Mouse (Mus musculus): ENCODE measurements around the gene Abcf3.

The Abcf3 gene

DNA sequence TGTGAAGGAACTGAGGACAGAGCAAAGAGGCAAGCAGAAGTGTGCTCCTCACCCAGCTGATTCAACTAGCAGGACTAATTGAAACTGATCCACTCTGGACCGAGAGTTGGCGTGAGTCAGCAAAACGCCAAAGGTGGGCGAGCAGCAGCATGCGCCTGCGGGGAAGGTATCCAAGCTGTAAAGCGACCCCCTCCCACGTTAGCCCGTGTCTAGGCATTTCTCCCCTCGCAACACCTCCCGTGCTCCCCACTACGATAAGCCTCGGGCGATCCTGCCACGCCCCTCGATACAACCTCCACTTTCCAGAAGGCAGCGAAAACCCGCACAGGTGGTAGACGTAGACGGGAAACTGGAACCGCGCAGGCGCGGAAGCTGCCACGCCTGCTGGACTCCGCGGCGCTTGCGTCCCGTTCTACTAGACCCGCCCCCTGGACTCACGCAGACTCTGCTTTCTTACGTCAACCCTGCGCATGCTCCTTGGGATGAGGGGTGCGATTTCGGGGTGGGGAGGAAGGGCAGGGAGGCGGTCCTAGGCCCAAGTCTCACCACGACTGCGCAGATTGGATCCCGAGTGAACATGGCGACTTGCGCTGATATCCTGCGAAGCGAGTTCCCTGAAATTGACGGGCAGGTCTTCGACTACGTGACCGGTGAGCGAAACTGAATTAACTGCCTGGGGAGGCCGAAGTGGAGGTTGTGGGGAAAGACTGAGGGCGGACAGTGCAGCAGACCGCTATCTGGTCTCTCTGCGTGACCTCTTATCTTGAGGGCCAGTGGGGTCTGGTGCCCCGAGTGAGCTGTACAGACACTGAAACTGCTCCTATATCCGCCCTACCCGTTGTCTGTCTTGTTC is at the start of gene Abcf3:
Gene Abcf3 (plus strand): TSS at position 482 of the 853 bp plus-strand sequence.
- DNase-seq (ENCODE audit: low read depth, low spot score): peak; percentile 100

DNA sequence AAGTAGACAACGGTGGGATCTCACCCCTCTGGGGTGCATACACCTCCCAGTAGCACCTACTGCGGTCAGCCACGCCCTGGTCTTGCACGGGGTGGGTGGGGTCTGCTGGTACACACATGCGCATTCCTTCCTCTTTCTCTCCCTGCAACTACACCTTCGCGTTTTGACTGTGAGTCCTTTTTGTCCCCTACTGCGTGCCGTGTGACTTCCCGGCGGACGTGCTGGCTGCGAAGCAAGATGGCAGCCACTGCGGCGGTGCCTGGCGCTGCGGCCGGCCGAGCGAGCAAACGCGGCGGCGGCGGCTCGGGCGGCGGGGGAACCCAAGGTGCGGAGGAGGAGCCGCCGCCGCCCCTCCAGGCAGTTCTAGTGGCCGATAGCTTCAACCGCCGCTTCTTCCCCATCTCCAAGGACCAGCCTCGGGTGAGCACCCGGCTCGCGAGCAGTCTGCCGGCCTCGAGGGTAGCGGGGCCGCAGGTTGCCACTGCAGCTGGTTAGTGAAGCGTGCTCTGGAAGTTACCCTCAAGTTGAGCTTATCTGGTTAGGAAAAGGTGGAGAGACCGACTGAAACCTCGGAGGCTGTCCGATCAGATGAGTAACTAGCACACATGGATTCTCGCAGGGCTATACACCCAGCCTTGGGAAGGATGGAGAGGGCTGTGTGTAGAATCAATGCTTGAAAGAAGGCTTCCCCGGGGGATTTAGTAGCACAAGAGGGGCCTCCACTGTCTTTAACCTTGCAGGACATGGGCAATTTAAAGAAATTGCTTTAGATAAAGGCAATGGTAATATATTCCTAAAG is 49.5 kb upstream of the Abcf3 start, which contains the start of gene Eif2b5:
Gene Eif2b5 (plus strand): TSS at position 141 of the 799 bp plus-strand sequence.
- peak; percentile 99 for DNase-seq (ENCODE audit: low read depth, low spot score)

DNA sequence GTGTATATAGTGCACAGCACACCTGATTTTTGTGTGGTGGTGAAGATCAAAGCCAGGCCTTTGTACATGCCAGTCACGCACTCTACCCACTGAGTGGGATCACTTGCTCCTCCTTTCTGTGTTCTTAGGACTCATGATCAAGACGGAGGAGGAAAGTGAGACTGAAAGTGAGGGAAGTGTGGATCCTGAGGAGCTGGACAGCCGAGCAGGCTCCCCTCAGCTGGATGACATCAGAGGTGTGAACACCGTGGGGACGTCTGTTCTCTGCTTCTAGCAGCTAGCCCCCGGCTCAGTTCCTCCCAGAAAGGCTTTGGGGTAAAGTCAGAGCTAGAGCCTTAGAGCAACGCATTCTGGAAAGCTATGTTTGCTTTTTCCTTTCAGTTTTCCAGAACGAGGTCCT is 42.4 kb upstream of the Abcf3 start:
- no peak for DNase-seq (ENCODE audit: low read depth, low spot score)

DNA sequence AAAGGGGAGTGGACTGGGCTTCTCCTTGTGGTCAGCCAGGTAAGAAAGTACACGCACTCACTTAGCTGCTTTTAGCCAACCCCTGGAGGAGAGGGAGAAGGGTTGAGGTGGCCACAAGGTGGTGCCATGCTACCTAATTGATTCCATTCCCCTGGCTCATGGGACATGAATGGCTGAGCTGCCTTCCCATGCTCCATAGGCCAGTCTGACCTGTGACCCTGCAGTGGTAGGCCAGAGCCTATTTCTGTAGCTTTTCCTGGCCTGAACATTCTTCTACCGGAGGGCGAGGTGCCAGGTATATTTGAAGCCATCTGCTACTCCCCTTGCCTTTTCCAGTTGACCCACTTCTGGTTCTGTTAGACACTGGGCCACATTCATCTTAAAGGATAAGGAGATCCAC is 39.0 kb upstream of the Abcf3 start:
- peak; percentile 74 for DNase-seq (ENCODE audit: low read depth, low spot score)

DNA sequence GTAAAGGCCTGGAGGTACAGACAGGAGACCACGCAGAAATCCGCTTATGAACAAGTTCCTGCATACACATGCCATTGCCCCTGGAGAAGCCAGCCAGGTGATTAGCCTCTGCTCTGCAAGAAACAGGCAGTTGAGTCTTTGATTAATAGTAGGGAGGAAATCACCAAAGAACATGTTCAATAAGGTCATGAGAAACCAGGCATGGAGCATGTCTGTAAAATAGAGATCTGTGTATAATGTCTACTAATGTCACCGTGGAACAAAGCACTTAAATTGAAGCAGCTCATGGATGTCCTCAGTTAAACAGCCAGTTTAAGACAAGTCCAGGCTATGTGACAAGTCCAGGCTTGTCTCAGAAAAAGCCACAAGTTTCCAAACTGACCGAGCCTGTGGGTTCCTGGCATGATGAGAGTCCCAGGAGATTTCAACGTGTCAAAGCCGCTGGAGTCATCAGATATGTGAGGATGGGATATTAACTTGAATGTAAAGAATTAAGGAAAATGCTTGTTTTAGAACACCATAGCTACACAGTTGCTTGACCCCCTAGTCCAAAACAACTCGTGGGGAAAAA is 37.0 kb upstream of the Abcf3 start:
- DNase-seq (ENCODE audit: low read depth, low spot score): peak; percentile 28

DNA sequence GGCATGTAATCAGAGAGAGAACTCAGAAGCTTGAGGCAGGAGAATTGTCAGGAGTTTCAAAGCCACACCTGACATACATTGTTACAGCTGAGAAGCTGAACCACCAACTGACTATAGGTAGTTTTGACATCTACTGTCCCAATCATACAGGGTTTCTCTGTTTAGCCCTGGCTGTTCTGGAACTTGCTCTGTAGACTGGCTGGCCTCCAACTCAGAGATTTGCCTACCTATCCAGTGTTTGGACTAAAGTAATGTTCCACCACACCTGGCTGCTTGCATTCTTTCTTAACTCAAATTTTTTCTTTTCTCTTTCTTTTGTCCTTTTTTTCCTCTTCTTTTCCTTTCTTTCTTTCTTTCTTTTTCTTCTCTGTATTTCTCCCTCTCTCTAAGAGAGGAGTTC is 32.3 kb upstream of the Abcf3 start:
- DNase-seq (ENCODE audit: low read depth, low spot score): no peak

DNA sequence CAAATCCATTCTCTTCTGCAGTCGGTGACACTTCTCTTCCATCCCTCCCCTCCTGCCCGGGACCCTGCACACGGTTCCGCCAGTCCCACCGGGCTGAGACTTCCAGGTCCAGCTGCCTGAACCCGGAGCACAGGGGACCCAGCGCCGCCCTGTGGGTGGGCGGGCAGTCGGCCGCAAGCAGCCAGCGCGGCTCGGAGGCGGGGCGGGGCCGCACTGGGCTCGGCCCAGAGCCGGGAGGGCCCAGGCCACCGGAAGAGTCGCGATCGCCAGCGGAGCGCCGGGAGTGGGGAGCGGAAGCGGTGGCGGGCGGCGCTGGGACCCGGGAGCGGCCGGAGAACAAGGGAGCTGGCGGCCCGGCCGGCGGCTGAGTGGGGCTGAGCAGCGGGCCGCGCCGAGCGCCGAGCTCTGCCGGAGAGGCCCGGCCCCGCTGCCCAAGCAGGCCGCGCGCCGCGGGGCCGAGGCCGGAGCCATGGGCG is 31.6 kb upstream of the Abcf3 start, which contains the start of gene Dvl3:
Gene Dvl3 (plus strand): TSS at position 257 of the 476 bp plus-strand sequence.
- peak; percentile 76 for DNase-seq (ENCODE audit: low read depth, low spot score)

DNA sequence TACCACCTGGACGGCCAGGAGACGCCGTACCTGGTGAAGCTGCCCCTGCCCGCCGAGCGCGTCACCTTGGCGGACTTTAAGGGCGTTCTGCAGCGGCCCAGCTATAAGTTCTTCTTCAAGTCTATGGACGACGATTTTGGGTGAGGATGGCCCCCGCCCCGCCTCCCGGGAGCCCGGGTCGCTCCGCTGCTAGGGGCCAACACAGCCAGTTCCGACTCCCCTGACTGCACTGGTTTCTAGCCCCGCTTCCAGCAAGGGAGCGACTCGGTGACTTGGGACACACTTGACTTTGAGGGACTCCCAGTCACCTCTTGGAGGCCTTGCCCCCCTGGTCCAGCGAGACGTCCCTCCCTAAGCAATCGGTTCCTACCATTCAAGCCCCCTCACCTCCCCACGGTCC is 31.2 kb upstream of the Abcf3 start:
- peak; percentile 41 for DNase-seq (ENCODE audit: low read depth, low spot score)

DNA sequence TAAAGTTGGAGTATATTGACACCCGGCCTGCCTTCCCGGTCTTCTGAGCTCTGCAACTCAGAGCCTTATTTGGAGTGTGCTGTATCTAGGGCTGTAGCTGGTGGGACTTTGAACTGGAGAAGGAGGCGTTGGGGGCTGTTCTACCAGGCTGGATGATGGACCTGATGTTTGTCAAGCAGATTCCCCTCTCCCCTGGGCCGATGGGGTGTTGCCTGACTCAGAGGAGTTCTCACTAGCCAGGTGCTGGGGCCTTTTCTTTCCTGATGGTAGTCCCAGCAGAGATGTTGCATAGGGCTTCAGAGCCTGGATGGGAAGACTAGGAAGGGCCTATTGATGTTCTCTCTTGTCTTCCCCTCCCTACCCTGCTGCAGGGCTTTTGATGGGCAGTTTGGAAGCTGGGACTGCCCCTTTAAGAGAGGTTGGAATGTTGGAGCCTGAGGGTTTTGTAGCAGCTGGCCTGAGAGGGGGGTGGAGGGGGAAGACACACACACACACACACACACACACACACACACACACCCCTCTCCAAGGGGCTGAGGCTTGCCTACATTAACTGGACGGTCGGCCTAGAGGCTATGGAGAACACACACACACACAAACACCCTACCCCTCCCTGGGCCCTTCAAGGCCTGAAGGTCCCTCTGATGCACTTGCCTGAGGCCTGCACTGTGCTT is 30.5 kb upstream of the Abcf3 start:
- peak; percentile 29 for DNase-seq (ENCODE audit: low read depth, low spot score)

DNA sequence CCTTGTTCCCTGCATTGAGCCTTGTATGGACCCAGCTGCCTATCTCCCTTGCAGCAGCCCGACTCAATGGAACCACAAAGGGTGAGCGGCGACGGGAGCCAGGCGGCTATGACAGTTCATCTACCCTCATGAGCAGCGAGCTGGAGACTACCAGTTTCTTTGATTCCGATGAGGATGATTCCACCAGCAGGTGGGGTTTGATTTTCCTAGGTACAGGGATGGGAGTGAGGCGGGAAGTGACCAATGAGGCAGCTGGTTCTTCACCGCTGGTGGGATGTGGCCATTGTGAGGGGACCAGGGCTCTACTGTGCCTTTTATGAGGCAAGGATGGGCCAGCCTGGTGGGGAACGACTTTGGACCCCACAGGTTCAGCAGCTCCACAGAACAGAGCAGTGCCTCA is 24.5 kb upstream of the Abcf3 start:
- peak; percentile 67 for DNase-seq (ENCODE audit: low read depth, low spot score)

DNA sequence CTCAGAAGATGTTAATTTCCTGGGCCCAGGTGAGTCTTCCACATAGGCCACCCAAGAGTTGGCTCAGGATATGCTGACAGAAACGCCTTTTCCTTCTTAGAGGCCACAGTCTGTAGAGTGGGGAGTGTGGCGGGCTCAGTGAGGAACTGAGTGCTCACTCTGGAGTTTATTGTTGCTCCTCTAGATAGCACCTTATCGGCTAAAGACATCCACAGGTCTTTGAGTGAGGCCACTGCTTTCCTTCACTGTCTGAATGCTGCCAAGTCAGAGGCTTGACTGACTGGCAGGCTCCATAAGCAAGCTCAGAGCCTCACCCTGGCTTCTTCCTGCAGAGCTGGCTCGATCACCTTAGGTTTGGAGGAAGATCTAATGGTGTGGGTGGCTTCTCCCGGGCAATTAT is 19.6 kb upstream of the Abcf3 start:
- DNase-seq (ENCODE audit: low read depth, low spot score): no peak

DNA sequence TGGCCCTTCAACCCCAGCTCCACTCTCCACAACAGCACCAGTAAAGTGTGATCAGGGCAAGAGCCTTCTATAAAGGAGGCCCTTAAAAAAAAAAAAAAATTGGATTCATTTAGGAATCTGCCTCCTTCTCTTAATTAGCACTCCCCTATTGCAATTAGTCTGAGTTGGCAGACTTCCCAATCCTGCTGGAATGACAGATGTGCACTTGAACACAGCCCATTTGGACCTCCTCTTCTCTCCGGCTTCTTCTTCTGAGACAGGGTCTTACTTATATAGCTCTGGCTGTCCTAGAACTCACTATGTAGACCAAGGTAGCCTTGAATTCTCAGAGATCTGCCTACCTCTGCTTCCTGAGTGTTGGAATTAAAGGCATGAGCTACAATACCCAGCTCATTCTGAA is 19.0 kb upstream of the Abcf3 start:
- no peak for DNase-seq (ENCODE audit: low read depth, low spot score)

DNA sequence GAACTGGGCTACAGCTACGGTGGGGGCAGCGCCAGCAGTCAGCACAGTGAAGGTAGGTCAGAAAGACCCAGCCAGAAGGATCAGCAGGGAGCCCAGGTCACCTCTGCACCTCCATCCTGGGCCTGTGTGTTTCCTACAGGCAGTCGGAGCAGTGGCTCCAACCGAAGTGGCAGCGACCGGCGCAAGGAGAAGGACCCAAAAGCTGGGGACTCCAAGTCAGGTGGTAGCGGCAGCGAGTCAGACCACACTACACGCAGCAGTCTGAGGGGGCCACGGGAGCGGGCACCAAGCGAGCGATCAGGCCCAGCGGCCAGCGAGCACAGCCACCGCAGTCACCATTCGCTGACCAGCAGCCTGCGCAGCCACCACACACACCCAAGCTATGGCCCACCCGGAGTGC is 17.4 kb upstream of the Abcf3 start:
- DNase-seq (ENCODE audit: low read depth, low spot score): no peak

DNA sequence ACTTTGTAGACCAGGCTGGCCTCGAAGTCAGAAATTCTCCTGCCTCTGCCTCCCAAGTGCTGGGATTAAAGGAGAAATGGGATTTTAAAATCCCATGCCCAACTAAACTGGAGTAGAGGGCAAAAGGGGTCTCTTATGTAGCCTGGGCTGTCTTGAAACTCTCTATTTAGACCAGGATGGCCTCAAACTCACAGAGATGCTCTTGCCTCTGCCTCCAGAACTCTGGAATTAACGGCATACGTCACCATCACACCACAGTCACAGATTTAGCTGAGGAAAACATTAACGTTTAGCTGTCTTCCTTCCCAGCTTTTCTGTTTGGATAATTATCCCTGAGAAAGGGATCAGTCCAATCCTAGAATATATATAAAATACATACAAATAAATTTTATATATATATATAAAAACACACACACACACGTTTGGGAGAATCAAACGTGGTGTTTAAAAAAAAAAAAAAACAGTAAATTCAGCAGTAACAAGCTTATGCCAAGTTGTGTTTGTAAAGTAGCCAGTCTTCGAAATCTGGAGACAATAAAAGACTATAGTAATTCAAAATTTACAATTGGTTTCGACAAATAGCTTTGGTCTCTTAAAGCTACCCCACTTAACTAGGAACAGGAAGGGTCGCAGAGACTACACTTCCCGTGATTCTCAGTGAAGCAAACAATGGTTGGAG is 13.6 kb upstream of the Abcf3 start:
- no peak for DNase-seq (ENCODE audit: low read depth, low spot score)

DNA sequence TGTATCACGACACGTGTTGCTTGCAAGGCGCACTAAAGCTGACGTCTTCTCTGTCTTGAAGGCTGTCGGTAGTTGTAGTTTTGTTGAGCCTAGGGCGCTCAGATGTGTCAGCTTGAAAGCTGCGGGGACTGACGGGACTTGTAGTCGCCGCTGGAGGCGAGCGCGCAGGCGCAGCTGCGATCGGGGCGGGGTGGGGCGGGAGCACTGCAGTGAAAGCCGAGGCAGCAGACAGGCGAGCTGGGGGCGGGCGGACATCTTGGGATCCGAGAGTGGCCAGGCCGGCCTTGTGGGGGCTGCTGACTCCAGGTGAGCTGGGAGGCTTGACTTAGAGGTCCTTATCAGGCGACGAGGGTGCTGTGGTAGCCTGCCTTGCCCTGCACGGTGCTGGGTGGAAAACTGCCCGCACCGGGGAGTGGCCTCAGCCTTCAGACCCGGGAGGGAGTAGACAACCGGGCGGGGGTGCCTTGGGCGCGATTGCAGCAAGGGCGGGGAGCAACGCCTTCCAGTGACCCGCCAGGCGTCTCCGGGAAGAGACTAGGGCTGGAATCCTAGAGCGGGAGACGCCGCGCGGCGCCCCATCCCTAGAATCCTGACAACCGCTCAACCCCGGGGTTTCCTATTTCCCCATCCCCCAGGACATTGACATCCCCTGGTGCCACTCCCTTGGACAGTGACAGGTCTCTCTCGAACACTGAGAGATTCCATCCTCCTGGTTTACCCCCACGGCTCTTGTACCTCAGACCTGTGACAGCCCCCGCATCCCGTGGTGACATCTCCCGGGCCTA is 12.9 kb upstream of the Abcf3 start, which contains the start of gene Ap2m1:
Gene Ap2m1 (plus strand): TSS at position 183 of the 785 bp plus-strand sequence.
- peak; percentile 100 for DNase-seq (ENCODE audit: low read depth, low spot score)

DNA sequence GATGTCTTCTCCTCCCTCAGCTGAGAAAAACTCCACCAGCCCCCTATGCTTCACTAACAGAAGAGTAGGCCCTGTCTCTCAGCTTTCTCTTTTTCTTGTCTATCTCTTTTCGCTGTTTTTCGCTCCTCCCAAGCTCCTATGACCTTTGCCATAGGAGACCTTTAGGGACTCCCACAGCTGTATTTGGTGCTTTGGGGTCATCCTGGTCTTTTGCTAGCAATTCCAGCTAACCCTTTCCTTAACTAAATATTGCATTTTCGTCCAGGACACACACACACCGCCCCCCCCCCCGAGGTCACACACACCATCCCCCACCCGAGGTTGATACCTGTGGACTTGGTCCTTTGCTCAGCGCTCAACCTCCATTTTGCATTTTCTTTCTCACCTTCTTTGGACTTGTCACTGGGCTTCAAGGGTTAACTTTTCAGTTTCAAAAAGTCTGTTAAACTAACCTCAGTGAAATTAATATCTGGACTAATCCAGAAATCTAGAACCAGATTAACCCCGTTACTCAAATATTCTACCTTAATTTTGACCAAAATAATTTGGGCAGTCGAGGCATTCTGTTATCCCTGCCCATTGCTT is 12.2 kb upstream of the Abcf3 start:
- no peak for DNase-seq (ENCODE audit: low read depth, low spot score)

DNA sequence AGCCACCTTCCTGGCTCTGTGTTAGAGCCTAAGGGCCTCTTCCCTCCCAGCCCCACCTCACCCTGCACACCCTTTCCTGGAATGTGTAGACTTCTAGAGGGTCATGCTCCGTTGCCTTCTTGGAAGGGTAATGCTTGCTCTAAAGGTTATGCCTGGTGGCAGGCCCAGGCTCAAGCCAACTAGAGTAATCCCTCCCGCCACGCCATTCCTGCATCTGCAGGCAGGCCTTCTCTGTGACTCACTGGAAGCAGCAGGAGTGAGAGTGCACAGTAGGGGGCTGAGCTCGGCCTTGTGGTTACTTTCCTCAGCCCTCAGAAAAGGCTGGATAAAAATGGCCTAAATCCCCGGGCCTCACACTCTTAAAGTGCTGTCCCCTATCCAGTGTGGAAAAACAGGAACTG is 11.3 kb upstream of the Abcf3 start:
- peak; percentile 93 for DNase-seq (ENCODE audit: low read depth, low spot score)

DNA sequence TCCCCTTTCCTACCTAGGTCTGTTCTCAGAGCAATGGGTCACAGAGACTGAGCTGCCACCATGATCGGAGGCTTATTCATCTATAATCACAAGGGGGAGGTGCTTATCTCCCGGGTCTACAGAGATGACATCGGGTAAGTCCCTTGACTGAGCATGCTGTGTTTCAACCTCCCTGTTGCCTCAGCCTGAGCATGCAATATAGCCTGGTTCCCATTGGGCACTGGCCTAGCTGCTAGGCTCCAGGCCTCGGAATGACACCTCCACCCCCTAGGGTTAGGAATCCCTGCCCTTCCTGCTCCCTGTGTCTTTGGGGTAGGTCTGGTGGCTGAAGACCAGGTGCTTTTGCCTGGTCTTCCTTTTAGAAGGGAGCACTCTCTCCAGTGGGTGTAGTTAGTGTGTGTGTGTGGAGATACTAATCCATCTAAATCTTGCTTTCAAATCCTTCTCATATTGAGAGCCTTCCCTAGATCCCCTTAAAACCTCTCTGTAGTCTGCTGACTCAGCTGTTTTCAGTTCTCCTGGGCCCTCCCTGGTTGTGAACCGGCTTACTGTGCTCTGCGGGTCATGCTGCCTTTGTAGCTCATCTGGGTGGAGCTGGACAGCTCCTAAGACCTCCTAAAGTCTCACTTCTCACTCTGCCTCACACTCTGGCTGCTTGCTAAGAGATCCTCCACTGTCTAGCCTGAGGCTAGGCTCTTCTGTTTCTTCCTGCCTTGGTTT is 10.6 kb upstream of the Abcf3 start:
- peak; percentile 84 for DNase-seq (ENCODE audit: low read depth, low spot score)

DNA sequence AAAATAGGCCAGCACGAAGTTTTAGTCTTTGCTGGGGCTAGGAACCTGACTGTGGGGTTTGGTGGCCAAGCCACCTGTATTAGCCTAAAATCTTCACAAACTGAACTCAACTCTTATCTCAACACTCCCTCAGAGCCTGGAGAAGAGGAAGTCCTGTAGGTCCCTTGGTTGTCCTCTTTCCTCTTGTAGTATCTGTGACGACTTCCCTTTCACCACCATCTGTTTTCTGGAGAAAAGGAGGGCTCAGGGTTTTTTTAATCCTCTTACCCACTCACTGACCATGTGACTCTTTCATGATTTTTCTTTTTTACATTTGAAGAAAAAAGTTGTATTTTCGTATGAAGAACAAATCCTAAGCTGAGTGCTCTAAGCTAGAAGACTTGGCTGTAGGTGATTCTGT is 8.7 kb upstream of the Abcf3 start:
- DNase-seq (ENCODE audit: low read depth, low spot score): no peak
